Mouse (Mus musculus) forebrain, embryonic 16.5 days (tissue): ENCODE results near the gene Kbtbd12. TPM values are rescaled to one million over a fixed set of nuclear protein-coding genes. Genes with fewer than 3 reads are reported as not detected.

Experiments
- ATAC-seq: fragments of 200-750 bp; cut with Nextera tagmentation; 2 replicates; pipeline ENCODE4 v1.8.0; 2017; ENCODE audit warnings: mild to moderate bottlenecking, moderate library complexity
- H3K27ac ChIP-seq: fragments of 300-500 bp; sonication (generic); 2 replicates; pipeline ENCODE4 v1.5.1; 2014; ENCODE audit warnings: low read length, control low read depth
- H3K27me3 ChIP-seq: fragments of 300-500 bp; sonication (generic); replicated peaks from 2 replicates; pipeline ENCODE4 v1.6.1; 2014; ENCODE audit warnings: low read length; ENCODE audit not compliant: control insufficient read depth, insufficient read depth
- H3K36me3 ChIP-seq: fragments of 300-500 bp; sonication (generic); 2 replicates; pipeline ENCODE4 v1.6.1; 2014; ENCODE audit not compliant: control insufficient read depth, insufficient read depth
- H3K4me1 ChIP-seq: fragments of 300-500 bp; sonication (generic); replicated peaks from 2 replicates; pipeline ENCODE4 v1.6.1; 2014; ENCODE audit warnings: low read length; ENCODE audit not compliant: control insufficient read depth, insufficient read depth
- H3K4me2 ChIP-seq: fragments of 300-500 bp; sonication (generic); 2 replicates; pipeline ENCODE4 v1.6.1; 2014; ENCODE audit warnings: mild to moderate bottlenecking, low read length, control low read depth
- H3K4me3 ChIP-seq: fragments of 300-500 bp; sonication (generic); replicated peaks from 2 replicates; pipeline ENCODE4 v1.5.1; 2014; ENCODE audit warnings: mild to moderate bottlenecking, low read length, control low read depth
- H3K9ac ChIP-seq: fragments of 300-500 bp; sonication (generic); replicated peaks from 2 replicates; pipeline ENCODE4 v1.6.1; 2014; ENCODE audit warnings: low read depth, low read length, control low read depth
- H3K9me3 ChIP-seq: fragments of 300-500 bp; sonication (generic); 2 replicates; pipeline ENCODE4 v1.6.1; 2016; ENCODE audit warnings: low read length; ENCODE audit not compliant: control insufficient read depth
- WGBS: fragments of 180-500 bp; shearing (Covaris S2); extraction: QIAGEN DNeasy Blood & Tissue Kit; methylation state at CpG from one replicate; pipeline ENCODE4 v1.1.7; 2014; 5-methylcytosine and 5-hydroxymethylcytosine counted together
- polyA plus RNA-seq: library from polyadenylated mRNA; unstranded; fragments of >200 nt; fragmentation: Nextera tagmentation; extraction: Ambion mirVana; gene quantifications from 2 replicates; pipeline ENCODE4 v1.2.1, GENCODE M21; 2015

Kbtbd12 gene
- 0.37 and 0.52 TPM in 2 replicates for polyA plus RNA-seq

DNA sequence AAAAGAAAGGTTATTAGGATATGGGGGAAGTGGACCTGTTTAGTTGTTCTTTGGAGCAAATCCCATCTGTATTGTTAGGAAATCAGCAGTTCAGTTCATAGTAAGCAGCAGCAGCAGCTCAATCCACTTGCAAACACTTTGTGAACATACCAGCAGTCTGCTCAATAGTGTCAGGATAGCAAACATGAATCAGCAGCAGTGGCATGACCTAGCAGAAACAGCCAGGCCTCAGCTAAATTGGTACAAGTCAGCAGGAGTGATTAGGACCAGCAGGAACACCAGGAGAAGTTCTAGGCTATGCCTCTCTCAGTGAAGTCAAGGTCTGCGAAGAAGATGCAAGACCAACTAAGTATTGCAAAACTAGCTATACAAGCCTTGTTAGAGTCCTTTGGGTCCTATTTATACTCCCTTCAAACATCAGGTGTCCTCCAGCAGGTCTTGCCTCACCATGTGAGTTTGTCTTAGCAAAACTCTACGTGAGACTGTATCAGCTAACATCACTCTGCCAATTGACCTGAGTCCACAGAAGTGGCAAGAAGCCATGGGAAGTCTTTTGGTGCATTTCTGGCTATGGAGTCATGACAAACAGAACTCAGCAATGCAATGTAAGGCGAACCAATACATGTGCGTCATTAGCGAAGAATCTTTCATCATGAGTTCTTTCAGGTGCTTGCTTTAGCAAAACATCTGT lies at the start of gene Kbtbd12:
Kbtbd12 (minus strand) TSS at position 340 of the 691 bp plus-strand sequence.
- 96% methylated on average over 5 of the region's 5 CpGs for WGBS
- no peaks in the 10 kb centered on the region for H3K36me3 ChIP-seq
- H3K4me3 ChIP-seq: no peak within 1 kb of the TSS
- no peak for ATAC-seq
- peaks cover 12% of the 10 kb centered on the region for H3K4me1 ChIP-seq
- no peaks in the 10 kb centered on the region for H3K27me3 ChIP-seq
- H3K9ac ChIP-seq: no peak within 1 kb of the TSS
- no peak within 1 kb of the TSS for H3K27ac ChIP-seq
- no peak within 1 kb of the TSS for H3K4me2 ChIP-seq
- H3K9me3 ChIP-seq: peaks cover 3% of the 10 kb centered on the region; the same call in 1 of the 2 replicates

DNA sequence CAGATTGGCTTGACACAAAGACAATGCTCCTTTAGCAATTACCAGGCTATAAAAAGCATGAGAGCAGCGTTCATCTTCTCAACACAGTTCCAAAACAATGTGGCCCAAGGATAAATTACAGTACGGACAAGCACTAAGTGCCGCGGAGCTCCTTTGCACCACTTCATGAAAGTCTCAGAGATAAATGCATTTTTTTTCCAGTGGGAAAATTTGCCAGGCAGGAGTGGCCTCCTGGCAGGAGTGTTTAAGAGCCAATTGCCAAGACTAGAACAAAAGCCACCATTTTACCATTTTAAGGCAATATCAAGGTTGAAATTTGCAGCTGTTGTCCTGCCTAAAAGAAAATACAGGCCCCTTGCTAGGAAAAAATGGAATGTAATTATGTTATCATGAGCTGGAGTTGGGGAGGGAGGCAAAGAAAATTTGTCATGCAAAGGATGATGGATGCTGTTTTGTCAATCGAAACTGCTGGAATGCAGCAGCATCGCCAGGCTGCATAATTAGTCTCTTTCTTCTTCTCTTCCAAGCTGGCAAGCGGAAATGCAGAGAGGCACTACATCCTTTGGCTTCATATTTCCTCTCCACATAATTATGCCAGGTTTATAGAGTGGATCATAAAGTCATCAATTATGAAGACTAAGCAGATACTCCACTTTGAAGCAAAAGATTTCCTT lies 45.8 kb upstream of the Kbtbd12 start:
- Histone ChIP-seq H3K27ac (peak overlapping the region; percentile 65), H3K27me3 (no peaks in the 10 kb centered on the region), H3K4me3 (no peak overlapping the region), H3K4me2 (peak overlapping the region; percentile 0; the same call in 1 of the 2 replicates), H3K36me3 (no peaks in the 10 kb centered on the region), H3K4me1 (peaks cover 7% of the 10 kb centered on the region), H3K9me3 (no peaks in the 10 kb centered on the region), H3K9ac (no peak overlapping the region)
- 11% methylated on average over 7 of the region's 7 CpGs for WGBS
- no peak for ATAC-seq

DNA sequence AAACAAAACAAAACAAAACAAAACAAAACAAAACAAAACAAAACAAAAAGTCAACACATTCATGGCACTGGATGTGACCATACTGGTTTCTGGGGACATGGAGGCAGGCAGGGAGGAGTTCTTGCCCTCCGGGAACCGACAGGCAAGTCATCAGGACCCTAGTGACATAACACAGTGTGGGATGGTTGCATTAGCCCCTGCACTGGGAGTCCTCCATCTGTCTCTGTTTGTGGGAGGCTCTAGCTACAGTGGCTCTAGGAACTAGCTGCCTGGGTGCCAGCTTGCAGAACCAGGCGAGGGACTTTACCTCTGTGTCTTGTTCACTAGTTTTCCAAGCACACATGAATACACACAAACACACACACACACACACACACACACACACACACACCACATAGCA lies 43.3 kb upstream of the Kbtbd12 start:
- H3K4me1 ChIP-seq: peaks cover 7% of the 10 kb centered on the region
- no peak overlapping the region for H3K27ac ChIP-seq
- H3K36me3 ChIP-seq: no peaks in the 10 kb centered on the region
- no peak overlapping the region for H3K4me3 ChIP-seq
- H3K9ac ChIP-seq: no peak overlapping the region
- ATAC-seq: no peak
- no peaks in the 10 kb centered on the region for H3K27me3 ChIP-seq
- WGBS: 92% methylated on average over 3 of the region's 3 CpGs
- no peak overlapping the region for H3K4me2 ChIP-seq
- no peaks in the 10 kb centered on the region for H3K9me3 ChIP-seq

GRCm38 (mm10) chr6:88677738-88678137 lies 40.0 kb upstream of the Kbtbd12 start:
- no peaks in the 10 kb centered on the region for H3K4me1 ChIP-seq
- H3K9me3 ChIP-seq: no peaks in the 10 kb centered on the region
- H3K27ac ChIP-seq: no peak overlapping the region
- H3K4me3 ChIP-seq: no peak overlapping the region
- ATAC-seq: no peak
- no peak overlapping the region for H3K4me2 ChIP-seq
- H3K9ac ChIP-seq: no peak overlapping the region
- H3K36me3 ChIP-seq: no peaks in the 10 kb centered on the region
- 66% methylated on average over 2 of the region's 2 CpGs for whole genome bisulfite sequencing
- H3K27me3 ChIP-seq: no peaks in the 10 kb centered on the region

DNA sequence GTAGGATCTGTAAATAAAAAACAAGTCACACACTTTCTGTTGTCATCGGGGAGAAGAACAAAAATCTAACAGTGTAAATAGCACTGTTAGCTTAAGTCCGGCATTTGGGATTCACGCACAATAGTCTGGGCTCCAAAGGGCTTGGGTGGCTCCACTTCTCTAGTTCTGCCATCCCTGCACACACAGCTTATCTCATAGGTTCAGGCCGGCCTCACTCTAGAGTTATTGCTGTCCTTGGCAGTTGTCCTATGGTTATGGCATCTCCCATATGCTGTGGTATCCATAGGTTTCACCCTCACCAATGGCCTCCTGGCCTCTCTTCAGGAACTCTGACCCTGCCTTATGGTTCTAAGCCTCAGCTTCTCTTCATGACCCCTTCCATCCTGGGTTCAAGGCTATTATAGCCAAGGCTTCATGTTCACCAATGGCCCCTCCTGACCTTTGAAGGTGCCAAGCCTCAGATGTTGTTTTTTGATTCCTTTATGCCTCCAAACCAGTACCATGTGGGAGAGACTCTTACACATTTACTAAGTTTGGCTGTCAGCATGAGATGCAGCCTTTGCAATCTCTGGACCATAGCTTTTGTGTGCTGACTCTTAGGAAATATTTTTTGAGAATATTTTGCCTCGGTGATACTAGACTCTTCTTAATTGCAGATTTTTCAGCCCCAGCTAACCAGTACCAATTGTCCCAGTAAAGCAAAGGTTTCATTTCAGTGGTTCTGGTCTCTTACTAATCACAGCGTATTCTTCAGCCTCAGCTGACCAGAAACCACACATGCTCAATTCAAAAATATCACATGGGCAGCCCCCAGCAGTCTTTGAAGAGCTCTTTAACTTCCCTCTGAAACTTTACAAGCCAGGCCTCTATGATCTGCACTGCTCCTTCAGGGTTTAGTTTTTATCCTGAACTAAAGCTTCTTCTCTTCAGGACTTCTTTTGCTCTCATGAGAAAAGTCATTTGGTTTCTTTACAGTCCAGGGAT lies 39.3 kb upstream of the Kbtbd12 start:
- Histone ChIP-seq H3K9ac (no peak overlapping the region), H3K27me3 (no peaks in the 10 kb centered on the region), H3K4me1 (no peaks in the 10 kb centered on the region), H3K4me3 (no peak overlapping the region), H3K4me2 (no peak overlapping the region), H3K27ac (no peak overlapping the region), H3K9me3 (no peaks in the 10 kb centered on the region), H3K36me3 (no peaks in the 10 kb centered on the region)
- ATAC-seq: no peak
- 95% methylated on average over 6 of the region's 6 CpGs for WGBS

GRCm38 (mm10) chr6:88675815-88676214 lies 38.1 kb upstream of the Kbtbd12 start:
- 93% methylated on average over 2 of the region's 2 CpGs for WGBS
- Histone ChIP-seq H3K4me2 (no peak overlapping the region), H3K27ac (no peak overlapping the region), H3K36me3 (no peaks in the 10 kb centered on the region), H3K27me3 (no peaks in the 10 kb centered on the region), H3K9me3 (no peaks in the 10 kb centered on the region), H3K4me3 (no peak overlapping the region), H3K9ac (no peak overlapping the region), H3K4me1 (no peaks in the 10 kb centered on the region)
- no peak for ATAC-seq

DNA sequence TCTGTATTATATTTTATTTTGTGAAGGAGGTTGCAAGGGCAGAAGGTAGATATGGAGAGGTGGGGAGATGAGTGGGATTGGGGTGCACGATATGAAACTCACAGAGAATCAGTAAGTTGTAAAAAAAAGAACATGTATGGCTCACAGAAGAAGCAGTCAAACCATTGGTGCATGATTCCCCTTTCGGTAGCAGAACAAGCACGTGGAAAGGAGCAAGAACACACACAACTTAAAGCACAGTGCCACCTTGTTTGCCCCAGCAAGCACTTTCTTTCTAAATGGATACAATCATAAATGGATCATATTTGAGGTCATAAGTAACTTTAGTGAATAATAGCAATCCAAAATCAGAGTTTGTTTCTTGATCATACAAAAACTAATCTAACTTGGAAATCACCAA lies 24.5 kb upstream of the Kbtbd12 start:
- Histone ChIP-seq H3K36me3 (no peaks in the 10 kb centered on the region), H3K9me3 (no peaks in the 10 kb centered on the region), H3K4me1 (no peaks in the 10 kb centered on the region), H3K27me3 (no peaks in the 10 kb centered on the region), H3K27ac (no peak overlapping the region), H3K4me2 (no peak overlapping the region), H3K9ac (no peak overlapping the region), H3K4me3 (no peak overlapping the region)
- WGBS: 78% methylated on average over 3 of the region's 3 CpGs
- no peak for ATAC-seq

- no peak overlapping the region for H3K4me2 ChIP-seq
- no peak for ATAC-seq
- 94% methylated on average over 2 of the region's 2 CpGs for WGBS
These were observed 23.9 kb upstream of the Kbtbd12 start for GRCm38 (mm10) chr6:88661696-88662095.

More at GRCm38 (mm10) chr6:88661696-88662095, 23.9 kb upstream of the Kbtbd12 start:
- Histone ChIP-seq H3K9me3 (no peaks in the 10 kb centered on the region), H3K4me3 (no peak overlapping the region), H3K9ac (no peak overlapping the region), H3K36me3 (no peaks in the 10 kb centered on the region), H3K27ac (no peak overlapping the region), H3K4me1 (no peaks in the 10 kb centered on the region), H3K27me3 (no peaks in the 10 kb centered on the region)
